Mouse (Mus musculus) yolk sac, embryonic 10.5 days (tissue): ENCODE data around the gene Gm20388.
"Not testable (repeated sequence)": the region's sequence is repeated elsewhere in the genome, so short reads cannot be mapped to it uniquely, and the experiment has no call there.

Source experiments
- DNase-seq: peaks from one replicate; pipeline ENCODE4 v3.0.0-alpha.2; 2017; ENCODE audit warnings: low spot score

Gm20388 gene

DNA sequence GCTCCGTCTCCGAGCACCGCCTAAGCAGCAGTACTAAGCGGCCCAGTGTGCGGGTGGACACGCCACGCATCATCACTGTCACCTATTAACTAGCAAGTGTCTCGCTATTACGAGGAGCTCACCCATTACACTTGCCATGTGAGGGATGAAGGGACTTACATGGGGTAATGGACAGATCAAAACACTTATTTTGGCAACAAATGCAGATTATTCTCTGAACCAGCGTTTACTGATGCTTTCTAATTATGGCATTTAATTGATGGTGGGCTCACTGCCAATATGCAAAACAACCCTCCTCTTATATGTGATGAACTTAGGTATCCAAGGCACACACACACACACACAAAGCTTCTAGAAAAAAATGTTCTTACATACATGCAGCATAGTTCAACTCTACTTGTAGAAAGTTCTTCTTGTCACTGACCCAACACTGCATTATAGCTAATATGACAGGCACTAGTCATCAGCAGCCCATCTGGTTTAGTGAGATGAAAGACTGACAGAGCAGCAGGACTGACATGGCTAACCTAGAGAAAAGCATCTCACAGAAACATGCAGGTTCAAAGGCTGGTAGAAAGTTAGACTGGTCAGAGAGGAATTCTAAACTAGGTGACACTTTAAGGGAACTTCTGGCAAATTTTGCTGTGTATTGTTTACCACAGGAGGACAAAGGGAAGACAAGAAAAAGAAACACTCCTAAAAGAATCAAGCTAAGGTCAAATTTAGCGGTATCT, 3128.9 kb downstream of the Gm20388 start:
- no peak for DNase-seq

GRCm38 (mm10) chr8:123040110-123040650, 3129.5 kb downstream of the Gm20388 start:
- peak; percentile 52 for DNase-seq

DNA sequence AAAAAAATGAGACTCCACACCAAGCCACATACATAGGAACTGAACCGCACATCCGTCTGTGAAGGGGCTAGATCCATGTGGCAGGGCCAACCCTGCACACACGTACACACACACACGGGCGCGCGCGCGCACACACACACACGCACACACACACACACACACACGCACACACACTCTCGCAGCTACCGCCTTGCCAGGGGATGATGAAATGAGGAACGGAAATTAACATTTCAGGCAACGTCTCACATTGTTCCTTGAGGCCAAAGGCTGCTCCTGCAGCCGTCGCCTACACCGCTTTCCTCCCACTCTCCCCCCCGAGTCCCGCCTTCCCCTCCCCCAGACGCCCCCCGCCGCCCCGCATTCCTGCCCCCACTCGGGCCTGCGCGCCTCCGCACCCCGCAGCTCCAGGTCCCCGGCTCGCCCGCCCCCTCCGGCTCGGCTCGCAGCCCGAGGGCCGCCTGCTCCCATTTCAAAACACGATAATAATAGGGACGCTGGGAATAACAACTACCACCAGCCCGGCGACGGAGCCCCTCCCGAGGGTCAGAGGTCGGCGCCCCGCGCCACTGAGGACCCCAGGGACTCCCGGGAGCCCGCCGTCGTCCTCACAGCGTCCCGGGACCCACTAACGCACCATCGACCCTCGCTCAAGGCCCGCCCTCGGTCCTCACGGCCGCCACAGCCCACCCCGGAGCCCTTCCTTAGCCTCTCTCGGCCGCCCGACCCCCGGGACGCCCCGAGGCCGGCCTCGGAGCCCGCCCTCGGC, 3130.6 kb downstream of the Gm20388 start:
- peak; percentile 63 for DNase-seq

DNA sequence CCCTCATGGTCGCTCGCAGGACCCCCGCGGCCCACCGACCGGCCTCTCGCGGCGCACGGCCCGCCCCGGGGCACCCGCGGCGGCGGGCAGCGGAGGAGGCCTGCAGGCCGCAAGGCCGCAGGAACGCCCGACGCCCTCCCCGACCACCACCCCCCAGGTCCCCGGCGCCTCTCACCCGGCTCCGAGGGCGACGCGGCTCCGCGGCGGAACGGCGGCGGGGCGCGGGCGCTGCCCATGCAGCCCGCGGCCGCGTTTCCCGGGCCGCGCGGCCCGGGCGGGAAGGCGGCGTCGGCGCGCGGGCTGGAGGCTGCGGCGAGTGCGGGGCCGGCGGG, 3131.1 kb downstream of the Gm20388 start:
- peak; percentile 40 for DNase-seq

GRCm38 (mm10) chr8:123042158-123042973, 3131.7 kb downstream of the Gm20388 start, which contains the start of gene Ankrd11:
Gene Ankrd11 (minus strand): TSS chr8:123042277.
- DNase-seq: peak; percentile 100

DNA sequence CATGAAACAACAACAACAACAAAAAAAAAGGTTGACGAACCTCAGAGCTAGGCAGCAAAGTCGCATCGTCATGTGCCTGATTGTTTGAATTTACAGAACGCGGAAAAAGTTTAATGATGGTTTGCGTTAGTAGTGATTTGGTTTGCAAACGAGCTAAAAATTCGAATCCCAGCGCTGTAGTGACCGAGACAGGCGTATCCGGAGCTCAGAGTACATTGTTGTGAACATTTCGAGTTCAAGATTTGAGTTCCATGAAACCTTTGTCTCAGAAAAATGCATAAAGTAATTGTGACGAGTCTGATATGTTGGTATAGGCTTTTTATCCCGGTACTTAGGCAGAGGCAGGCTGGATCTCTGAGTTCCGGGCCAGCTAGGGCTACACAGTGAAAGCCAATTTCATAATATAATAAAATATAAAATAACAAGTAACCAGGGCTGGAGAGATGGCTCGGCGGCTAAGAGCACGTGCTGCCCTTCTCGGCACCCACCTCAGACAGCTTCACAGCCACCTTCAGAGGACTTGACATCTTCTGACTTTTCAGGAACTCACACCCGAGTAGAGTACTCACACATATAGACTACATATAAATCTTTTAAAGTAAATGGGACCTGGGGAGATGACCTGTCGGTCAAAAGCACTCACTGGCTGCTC, 3132.5 kb downstream of the Gm20388 start:
- DNase-seq: no peak

- DNase-seq: no peak
These were observed 3133.3 kb downstream of the Gm20388 start for GRCm38 (mm10) chr8:123043941-123044340.

DNA sequence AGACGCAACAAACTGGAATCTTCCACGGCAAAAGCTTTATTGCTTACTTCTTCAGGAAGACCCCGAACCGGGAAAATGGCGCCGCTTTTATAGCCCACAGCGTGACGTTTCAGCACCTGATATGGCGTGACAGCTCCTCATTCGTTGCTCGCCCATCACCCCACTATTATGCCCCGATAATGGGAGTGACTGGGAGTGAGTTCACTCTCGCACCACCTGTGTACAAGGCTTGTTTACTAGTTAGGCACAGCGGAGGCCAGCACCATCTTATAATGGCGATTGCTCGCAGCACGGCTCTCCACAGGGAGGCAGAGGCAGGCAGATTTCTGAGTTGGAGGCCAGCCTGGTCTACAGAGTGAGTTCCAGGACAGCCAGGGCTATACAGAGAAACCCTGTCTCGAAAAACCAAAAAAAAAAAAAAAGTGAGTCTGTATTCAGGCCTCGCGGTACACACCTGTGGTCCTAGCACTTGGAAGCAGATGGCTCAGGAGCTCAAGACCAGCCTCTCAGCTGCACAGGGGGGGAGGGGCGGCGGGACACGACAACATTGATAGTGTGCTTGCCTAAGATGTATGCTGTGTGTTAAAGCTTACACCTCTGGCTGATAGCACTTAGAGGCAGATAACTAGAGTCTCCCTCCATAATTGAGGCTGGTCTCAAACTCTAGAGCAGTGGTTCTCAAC, 3134.2 kb downstream of the Gm20388 start:
- DNase-seq: not testable (repeated sequence)

GRCm38 (mm10) chr8:123046706-123047105, 3136.1 kb downstream of the Gm20388 start:
- no peak for DNase-seq

- no peak for DNase-seq
These were observed 3137.2 kb downstream of the Gm20388 start for GRCm38 (mm10) chr8:123047827-123048226.

DNA sequence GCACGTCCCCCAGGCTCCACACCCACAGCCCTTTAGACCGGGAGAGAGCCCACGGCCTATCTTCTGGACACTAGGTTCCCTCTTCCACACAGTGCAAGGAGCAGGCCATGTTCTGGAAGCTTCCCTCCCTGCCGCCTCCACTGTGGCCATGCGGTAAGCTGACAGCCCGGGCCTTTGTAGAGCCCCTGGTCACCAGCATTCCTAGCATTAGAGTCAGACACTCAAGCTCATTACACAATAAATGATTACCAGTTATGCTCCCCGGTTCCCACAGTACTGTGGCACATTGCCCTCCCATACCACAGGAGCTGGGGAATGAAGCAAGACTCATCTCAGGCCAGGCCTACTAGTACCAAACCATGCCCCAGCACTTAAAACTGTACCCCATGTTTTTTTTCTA, 3137.8 kb downstream of the Gm20388 start:
- DNase-seq: no peak

- peak; percentile 67 for DNase-seq
These were observed 3140.8 kb downstream of the Gm20388 start for GRCm38 (mm10) chr8:123051458-123051857.

DNA sequence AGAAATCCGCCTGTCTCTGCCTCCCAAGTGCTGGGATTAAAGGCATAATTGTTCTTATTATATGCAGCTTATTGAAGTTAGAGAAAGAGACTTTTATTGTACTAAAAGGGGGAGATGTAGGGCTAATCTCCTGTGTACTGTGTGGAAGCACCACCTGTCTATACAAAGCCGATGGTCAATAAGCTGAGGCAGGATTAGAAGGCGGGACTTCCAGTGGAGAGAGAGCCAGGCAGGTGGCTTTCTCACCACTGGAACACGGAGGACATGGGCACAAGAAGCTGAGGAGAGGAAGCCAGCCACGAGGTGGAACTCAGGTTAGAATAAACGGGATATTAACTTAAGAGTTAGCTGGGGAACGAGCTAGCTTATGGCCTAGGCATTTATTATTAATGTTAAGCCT, 3152.1 kb downstream of the Gm20388 start, which contains the start of gene Spg7:
Gene Spg7, plus strand, starts transcription at position 222 of the 400 bp plus-strand sequence.
- no peak for DNase-seq

- DNase-seq: no peak
These were observed 3153.4 kb downstream of the Gm20388 start for GRCm38 (mm10) chr8:123064072-123064471.

DNA sequence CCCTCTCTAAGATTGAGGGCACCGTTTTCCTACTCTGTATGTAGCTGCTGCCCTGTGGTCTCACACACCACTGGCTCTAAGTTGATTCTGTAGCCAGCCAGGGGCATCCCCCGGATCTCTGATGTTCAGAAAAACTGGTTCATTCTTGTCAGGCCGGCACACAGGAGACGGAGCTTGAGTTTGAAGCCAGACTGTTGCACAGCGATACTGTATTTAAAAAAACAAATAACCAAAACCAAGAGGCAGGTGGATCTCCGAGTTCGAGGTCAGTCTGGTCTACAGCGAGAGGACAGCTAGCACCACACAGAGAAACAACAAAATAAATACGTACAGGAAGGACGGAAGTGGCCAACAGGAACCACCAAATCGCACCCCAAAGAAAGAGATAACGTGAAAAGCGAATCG, 3154.2 kb downstream of the Gm20388 start:
- DNase-seq: no peak

DNA sequence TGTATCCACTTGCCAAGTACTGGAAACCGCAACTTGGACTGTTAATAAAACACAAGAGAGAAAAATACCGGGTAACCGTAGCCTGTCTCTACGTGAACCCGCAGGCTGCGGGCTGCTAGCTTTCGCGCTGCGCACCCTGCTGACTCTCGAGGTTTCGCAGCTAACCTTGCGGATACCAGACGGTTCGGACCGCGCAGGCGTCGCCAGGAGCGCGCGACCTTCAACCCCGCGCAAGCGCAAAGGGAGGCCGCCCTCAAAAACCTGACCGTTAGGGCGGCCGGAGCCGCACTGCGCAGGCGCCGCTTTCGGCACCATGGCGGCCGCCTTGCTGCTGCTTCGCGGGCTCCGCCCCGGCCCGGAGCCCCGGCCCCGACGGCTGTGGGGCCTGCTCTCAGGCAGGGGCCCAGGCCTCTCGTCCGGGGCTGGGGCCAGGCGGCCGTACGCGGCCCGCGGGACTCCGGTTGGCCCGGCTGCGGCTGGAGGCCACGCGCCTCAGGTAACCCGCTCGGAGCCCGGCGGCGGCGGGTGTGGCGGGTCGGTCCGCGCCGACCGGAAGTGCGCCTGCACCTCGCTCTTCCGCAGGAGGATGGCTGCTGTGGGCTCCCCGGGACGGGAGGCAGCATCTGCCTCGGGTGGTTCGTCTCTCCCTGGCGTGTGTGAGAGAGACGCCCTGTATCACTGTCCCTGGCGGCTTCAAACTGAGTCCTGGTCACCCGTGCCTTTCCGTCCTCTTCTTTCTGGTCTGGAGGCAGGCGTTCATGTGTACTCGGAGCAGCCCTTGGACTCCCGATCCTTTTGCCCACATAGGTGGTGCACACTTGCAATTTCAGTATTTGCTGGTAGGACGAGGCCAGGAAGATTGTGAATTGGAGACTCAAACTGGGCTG, 3154.8 kb downstream of the Gm20388 start:
- peak; percentile 95 for DNase-seq

DNA sequence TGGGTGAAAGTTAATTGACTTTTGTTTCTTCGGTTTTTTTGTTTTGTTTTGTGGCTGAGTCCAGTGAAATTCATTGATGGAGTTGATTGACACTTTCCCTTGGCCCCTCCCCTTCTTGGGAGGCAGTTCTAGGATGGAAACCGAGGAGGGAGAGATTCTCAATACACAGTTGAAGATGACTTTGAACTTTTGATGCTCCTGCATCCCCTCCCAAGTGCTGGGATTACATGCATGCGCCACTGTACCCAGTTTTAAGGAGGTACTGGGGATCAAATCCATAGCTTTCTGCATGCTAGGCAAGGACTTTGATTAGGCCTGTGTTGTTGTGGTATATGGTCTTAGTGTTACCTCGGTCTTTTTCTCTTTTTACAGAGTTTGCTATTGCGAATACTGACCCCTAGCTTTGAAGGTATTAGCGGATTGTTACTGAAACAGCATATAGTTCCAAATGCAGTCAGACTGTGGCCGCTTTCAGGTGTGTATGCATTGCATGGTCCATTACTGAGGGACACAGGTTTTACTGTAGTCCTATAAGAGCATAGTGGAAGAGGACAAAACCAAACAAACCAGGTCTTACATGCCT, 3155.6 kb downstream of the Gm20388 start:
- no peak for DNase-seq

DNA sequence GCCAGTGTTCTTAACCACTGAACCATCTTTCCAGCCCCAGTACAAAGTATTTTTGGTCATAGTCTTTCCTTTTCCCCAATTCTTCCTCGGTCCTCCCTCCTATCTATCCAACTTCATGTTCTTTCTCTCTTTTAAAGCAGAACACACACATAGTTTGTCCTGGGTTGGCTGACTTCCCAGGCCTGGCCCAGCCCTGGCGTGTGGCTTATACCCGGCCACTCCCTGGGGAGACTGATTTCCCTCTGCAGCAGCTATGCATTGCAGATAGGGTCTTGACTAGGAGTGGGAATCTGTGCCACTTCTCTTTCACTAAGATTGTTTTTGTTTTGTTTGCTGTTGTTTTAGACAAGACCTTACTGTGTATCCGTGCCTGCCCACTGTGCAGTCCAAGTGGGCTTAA, 3160.5 kb downstream of the Gm20388 start:
- no peak for DNase-seq

DNA sequence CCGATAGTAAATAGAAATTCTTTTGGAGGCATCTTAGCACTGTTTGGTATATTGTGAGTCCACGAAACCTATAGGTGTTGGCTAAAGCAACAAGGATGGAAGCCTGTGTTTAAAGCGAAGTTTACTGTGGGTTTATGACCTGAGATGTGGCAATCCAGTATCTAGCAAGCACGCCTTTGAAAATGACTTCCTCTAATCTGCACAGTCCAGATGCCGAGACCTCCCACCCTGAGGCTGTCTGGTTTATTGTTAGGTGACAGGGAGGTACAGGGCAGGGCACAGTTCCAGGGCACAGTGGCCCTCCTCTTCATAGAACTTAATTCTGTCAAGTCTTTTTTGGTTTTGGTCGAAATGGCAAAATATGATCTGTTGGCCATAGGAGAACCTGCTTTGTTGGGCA, 3166.6 kb downstream of the Gm20388 start:
- no peak for DNase-seq

DNA sequence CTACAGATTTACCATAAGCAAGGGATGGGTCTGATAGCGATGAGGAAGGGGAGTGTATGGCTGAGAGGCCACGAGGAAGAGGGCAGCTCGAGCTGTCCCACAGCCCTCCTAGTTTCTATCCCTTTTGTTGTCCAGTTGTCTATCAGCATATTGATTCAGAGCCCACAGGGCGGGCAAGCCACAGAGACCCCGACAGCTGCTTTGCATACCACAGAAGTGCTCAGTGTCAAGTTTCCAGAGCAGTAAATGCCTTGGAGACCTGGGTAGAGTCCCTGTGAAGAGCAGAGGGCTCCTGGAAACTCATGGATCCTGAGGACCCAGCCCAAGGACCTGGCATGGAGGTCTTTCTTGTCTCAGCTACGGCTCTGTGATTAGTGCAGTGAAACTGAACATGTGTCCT, 3172.4 kb downstream of the Gm20388 start:
- no peak for DNase-seq
